Mouse (Mus musculus): ENCODE data around the gene Hspa5.
A peak's percentile ranks its signal among the peaks of the same experiment; 100 is the strongest.
"Not testable (repeated sequence)": the region's sequence is repeated elsewhere in the genome, so short reads cannot be mapped to it uniquely, and the experiment has no call there.

The Hspa5 gene

GRCm38 (mm10) chr2:34805364-34805950 lies 33.7 kb downstream of the Hspa5 start:
- DNase-seq (ENCODE audit: low read depth, low spot score): no peak

DNA sequence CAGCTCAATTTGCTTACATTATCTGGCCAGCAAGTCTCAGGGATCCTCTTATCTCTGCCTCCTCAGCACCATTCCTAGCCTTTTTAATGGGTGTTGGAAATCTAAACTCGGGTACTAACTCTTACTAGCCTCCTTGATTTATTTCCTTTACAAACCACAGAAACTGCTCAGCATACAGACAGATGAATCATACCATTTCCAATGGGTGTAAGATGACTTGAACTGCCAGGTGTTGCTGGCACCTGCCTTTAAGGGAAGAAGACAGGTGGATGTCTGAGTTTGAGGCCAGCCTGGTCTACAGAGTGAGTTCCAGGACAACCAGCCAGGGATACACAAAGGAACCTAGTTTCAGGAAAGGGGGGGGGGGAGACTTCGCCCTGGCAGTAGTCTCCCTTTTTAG lies 36.3 kb downstream of the Hspa5 start:
- DNase-seq (ENCODE audit: low read depth, low spot score): no peak

- DNase-seq (ENCODE audit: low read depth, low spot score): no peak
Measured at GRCm38 (mm10) chr2:34809568-34809967, 37.8 kb downstream of the Hspa5 start.

GRCm38 (mm10) chr2:34810775-34811174 lies 39.0 kb downstream of the Hspa5 start:
- no peak for DNase-seq (ENCODE audit: low read depth, low spot score)

DNA sequence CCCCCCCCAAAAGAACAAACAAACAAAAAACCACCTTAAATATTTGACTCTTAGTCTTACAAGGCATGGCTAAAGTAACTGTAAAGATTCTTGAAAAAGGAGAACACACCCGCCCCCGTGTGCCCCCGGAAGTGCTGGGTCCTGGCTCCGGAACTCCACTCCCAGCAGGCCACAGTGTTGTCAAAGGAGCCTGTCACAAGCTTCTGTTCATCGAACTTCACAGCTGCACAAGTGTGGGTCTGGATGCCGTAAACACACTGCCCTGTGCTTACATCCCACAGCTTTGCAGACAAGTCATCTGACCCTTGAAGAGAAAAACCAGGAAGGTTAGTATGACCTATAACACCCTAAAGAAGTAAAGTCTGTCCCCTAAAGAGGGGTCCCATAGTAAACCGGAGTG lies 40.9 kb downstream of the Hspa5 start:
- no peak for DNase-seq (ENCODE audit: low read depth, low spot score)

DNA sequence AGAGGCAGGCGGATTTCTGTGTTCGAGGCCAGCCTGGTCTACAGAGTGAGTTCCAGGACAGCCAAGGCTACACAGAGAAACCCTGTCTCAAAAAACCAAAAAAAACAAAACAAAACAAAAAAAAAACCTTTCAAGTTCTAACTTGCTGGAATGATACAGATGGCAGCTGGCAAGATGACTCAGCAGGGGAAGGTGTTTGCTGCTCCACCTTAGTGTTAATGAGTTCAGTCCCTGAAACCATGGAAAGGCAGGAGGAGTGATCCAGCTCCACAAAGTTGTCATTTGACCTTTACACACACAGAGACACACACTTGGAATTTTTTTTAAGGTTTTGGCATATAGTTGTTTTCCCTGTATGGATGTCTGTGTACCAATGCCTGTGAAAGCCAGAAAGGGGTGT lies 44.1 kb downstream of the Hspa5 start:
- DNase-seq (ENCODE audit: low read depth, low spot score): not testable (repeated sequence)

DNA sequence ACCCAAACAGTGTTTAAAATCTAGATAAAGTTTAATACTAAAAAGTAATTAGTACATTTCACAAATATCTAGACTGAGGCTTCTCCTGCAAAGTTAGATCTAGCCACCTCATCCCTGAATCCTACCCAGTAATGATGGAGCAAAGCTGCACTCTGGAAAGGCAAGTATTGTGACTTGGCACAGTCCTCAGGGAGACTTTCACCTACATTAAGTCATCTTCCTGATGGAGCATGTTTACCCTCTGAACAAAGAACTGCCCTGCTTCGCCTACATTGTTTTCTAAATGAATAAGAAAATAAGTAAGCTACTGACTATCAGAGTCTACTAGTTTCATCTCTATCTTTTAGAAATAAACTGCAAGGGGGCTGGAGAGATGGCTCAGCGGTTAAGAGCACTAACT lies 46.7 kb downstream of the Hspa5 start:
- DNase-seq (ENCODE audit: low read depth, low spot score): no peak

DNA sequence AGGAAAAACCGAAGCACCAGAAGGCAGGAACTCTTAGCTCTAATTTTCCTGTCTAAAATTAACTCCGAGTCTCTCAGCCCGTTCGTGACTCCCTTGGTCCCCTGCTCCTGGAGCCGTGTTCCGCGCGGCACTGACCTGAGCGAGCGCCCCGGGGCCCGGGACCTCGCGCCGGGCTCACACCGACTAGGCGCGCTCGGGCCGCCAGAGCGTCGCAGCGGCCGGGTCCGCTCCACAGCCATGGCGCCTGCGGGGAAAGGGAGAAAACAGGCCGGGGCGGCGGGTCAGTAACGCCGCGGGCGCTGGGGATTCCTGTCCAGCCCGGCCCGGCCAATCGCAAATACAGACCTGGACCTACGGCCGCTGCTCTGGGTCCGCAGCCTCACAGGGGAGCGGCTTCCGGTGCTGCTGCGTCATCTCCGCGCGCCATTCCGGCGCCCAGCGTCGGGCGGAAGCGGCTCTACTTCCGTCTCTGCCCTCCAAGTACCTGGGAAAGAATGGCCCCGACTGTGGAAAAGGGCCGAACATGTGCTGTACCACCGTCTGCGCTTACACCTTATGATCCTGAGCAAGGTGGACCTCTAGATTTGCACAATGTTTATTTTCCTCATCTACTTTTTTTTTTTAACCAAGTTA lies 54.2 kb downstream of the Hspa5 start, which contains the start of gene Fbxw2:
Fbxw2 (minus strand) TSS at position 485 of the 633 bp plus-strand sequence.
- DNase-seq (ENCODE audit: low read depth, low spot score): peak; percentile 85

- DNase-seq (ENCODE audit: low read depth, low spot score): no peak
Measured at GRCm38 (mm10) chr2:34826460-34827231, 54.9 kb downstream of the Hspa5 start.

Data from retina, postnatal 7 days (tissue).